Mouse (Mus musculus) liver, adult 2 months (tissue): ENCODE data around the gene Tmem198. TPM values are rescaled to one million over a fixed set of nuclear protein-coding genes. Genes with fewer than 3 reads are reported as not detected.

Source experiments
- DNase-seq: peaks from one replicate; pipeline ENCODE4 v3.0.0-alpha.2; 2011; ENCODE audit warnings: low read depth, low spot score; ENCODE audit errors: extremely low read depth
- H3K27ac ChIP-seq: fragments of 200-500 bp; replicated peaks from 2 replicates; pipeline ENCODE4 v1.5.1; 2012; ENCODE audit warnings: low read depth, mild to moderate bottlenecking, control low read depth, inconsistent platforms, low read length; ENCODE audit not compliant: insufficient read depth
- H3K27me3 ChIP-seq: fragments of 200-500 bp; 2 replicates; pipeline ENCODE4 v1.6.1; 2012; ENCODE audit warnings: mild to moderate bottlenecking, moderate library complexity, low read length, inconsistent platforms; ENCODE audit not compliant: control insufficient read depth, insufficient read depth
- H3K36me3 ChIP-seq: fragments of 200-500 bp; 2 replicates; pipeline ENCODE4 v1.6.1; 2012; ENCODE audit warnings: low read length, inconsistent platforms; ENCODE audit not compliant: control insufficient read depth, insufficient read depth
- H3K4me1 ChIP-seq: fragments of 200-500 bp; 2 replicates; pipeline ENCODE4 v1.6.1; 2011; ENCODE audit warnings: low read length; ENCODE audit not compliant: control insufficient read depth, insufficient read depth
- H3K4me3 ChIP-seq: fragments of 200-500 bp; 2 replicates; pipeline ENCODE4 v1.5.1; 2011; ENCODE audit warnings: low read depth, mild to moderate bottlenecking, control low read depth, low read length, moderate library complexity; ENCODE audit not compliant: insufficient read depth
- H3K79me2 ChIP-seq: fragments of 200-500 bp; 2 replicates; pipeline ENCODE4 v1.6.1; 2012; ENCODE audit warnings: inconsistent platforms, mild to moderate bottlenecking, low read length, moderate library complexity; ENCODE audit not compliant: control insufficient read depth, insufficient read depth
- H3K9ac ChIP-seq: fragments of 200-500 bp; 2 replicates; pipeline ENCODE4 v1.6.1; 2012; ENCODE audit warnings: low read depth, mild to moderate bottlenecking, control low read depth, inconsistent platforms, low read length
- CTCF ChIP-seq: fragments of 200-500 bp; IDR thresholded peaks from 2 replicates; pipeline ENCODE4 v1.5.1; 2011; ENCODE audit warnings: low read depth, low read length, control low read depth
- POLR2A ChIP-seq: fragments of 200-500 bp; IDR thresholded peaks from 2 replicates; pipeline ENCODE4 v1.6.1; 2011; ENCODE audit warnings: low read length, control low read depth; ENCODE audit not compliant: insufficient read depth; ENCODE audit errors: extremely low read depth
- WGBS: fragments of 180-500 bp; shearing (Covaris S2); methylation state at CpG from one replicate; pipeline ENCODE4 v1.1.7; 2018; 5-methylcytosine and 5-hydroxymethylcytosine counted together
- polyA plus RNA-seq: library from polyadenylated mRNA; depleted of rRNA; stranded (reverse); fragments of >200 nt; gene quantifications from 2 replicates; pipeline ENCODE4 v1.2.3, GENCODE M21; 2012
- total RNA-seq: library from RNA; depleted of rRNA; stranded (reverse); fragments of >200 nt; gene quantifications from 2 replicates; pipeline ENCODE4 v1.2.3, GENCODE M21; 2014

The Tmem198 gene
- total and polyA plus RNA-seq, 2 experiments: 0.06 to 0.55 TPM

- H3K79me2 ChIP-seq: no peaks in the 10 kb centered on the region
- no peak overlapping the region for H3K27ac ChIP-seq
- no peaks in the 10 kb centered on the region for H3K4me1 ChIP-seq
- H3K36me3 ChIP-seq: no peaks in the 10 kb centered on the region
- no peak for DNase-seq
- TF ChIP-seq CTCF (no peak), POLR2A (no peak)
- H3K27me3 ChIP-seq: peaks cover 28% of the 10 kb centered on the region
- H3K4me3 ChIP-seq: no peak overlapping the region
- no peak overlapping the region for H3K9ac ChIP-seq
- WGBS: 73% methylated on average over 9 of the region's 9 CpGs
These were observed 25.1 kb downstream of the Tmem198 start for GRCm38 (mm10) chr1:75504256-75505045.

- peaks cover 30% of the 10 kb centered on the region for H3K27me3 ChIP-seq
- no peaks in the 10 kb centered on the region for H3K4me1 ChIP-seq
- TF ChIP-seq POLR2A (no peak), CTCF (no peak)
- H3K79me2 ChIP-seq: no peaks in the 10 kb centered on the region
- WGBS: 3% methylated on average over 84 of the region's 84 CpGs
- H3K36me3 ChIP-seq: no peaks in the 10 kb centered on the region
- H3K4me3 ChIP-seq: peak overlapping the region; percentile 74
- peak overlapping the region; percentile 78 for H3K9ac ChIP-seq
- H3K27ac ChIP-seq: no peak overlapping the region
- no peak for DNase-seq
These were observed 26.0 kb downstream of the Tmem198 start for GRCm38 (mm10) chr1:75505159-75505955.

GRCm38 (mm10) chr1:75505956-75506831 is 26.9 kb downstream of the Tmem198 start, which contains the start of gene Obsl1:
Gene Obsl1 (minus strand): TSS chr1:75506452.
- peak within 1 kb of the TSS; percentile 74 for H3K4me3 ChIP-seq
- H3K27ac ChIP-seq: no peak within 1 kb of the TSS
- no peak for TF ChIP-seq POLR2A
- no peak for TF ChIP-seq CTCF
- 4% methylated on average over 65 of the region's 65 CpGs for WGBS
- peak within 1 kb of the TSS; percentile 78 for H3K9ac ChIP-seq
- no peaks in the 10 kb centered on the region for H3K4me1 ChIP-seq
- H3K36me3 ChIP-seq: no peaks in the 10 kb centered on the region
- H3K27me3 ChIP-seq: peaks cover 30% of the 10 kb centered on the region
- no peaks in the 10 kb centered on the region for H3K79me2 ChIP-seq
- DNase-seq: no peak

GRCm38 (mm10) chr1:75507006-75507405 is 27.7 kb downstream of the Tmem198 start, which contains the start of gene Inha:
Gene Inha (plus strand): TSS chr1:75507077.
- no peak for TF ChIP-seq CTCF
- no peak for TF ChIP-seq POLR2A
- Histone ChIP-seq H3K27me3 (peaks cover 30% of the 10 kb centered on the region), H3K36me3 (no peaks in the 10 kb centered on the region), H3K79me2 (no peaks in the 10 kb centered on the region), H3K4me1 (no peaks in the 10 kb centered on the region), H3K9ac (peak within 1 kb of the TSS; percentile 78), H3K27ac (no peak within 1 kb of the TSS), H3K4me3 (peak within 1 kb of the TSS; percentile 74)
- WGBS: 67% methylated on average over 10 of the region's 10 CpGs
- DNase-seq: no peak

- no peak overlapping the region for H3K27ac ChIP-seq
- no peaks in the 10 kb centered on the region for H3K4me1 ChIP-seq
- H3K4me3 ChIP-seq: no peak overlapping the region
- no peak for TF ChIP-seq POLR2A
- WGBS: 75% methylated on average over 20 of the region's 20 CpGs
- DNase-seq: no peak
- no peaks in the 10 kb centered on the region for H3K79me2 ChIP-seq
- H3K27me3 ChIP-seq: peaks cover 26% of the 10 kb centered on the region
- no peak overlapping the region for H3K9ac ChIP-seq
- H3K36me3 ChIP-seq: no peaks in the 10 kb centered on the region
These were observed 30.3 kb downstream of the Tmem198 start for GRCm38 (mm10) chr1:75509586-75509985.
